Mouse (Mus musculus) urinary bladder, postnatal 25 days (tissue): ENCODE data around the gene Smyd1.
"Not testable (repeated sequence)": the region's sequence is repeated elsewhere in the genome, so short reads cannot be mapped to it uniquely, and the experiment has no call there.

ENCODE experiments used
- DNase-seq: peaks from one replicate; pipeline ENCODE4 v3.0.0; 2022; ENCODE audit warnings: low spot score

The Smyd1 gene

GRCm38 (mm10) chr6:71321826-71322283 is at the start of gene Smyd1:
Gene Smyd1, minus strand, starts transcription at chr6:71322233.
- DNase-seq, result no peak

GRCm38 (mm10) chr6:71371085-71371605 is 49.1 kb upstream of the Smyd1 start:
- DNase-seq, result no peak

- DNase-seq, result no peak
Measured at GRCm38 (mm10) chr6:71369416-71369815, 47.4 kb upstream of the Smyd1 start.

GRCm38 (mm10) chr6:71363995-71364394 is 42.0 kb upstream of the Smyd1 start:
- no peak for DNase-seq

GRCm38 (mm10) chr6:71361156-71361670 is 39.2 kb upstream of the Smyd1 start:
- no peak for DNase-seq

- no peak for DNase-seq
Measured at GRCm38 (mm10) chr6:71360751-71361150, 38.7 kb upstream of the Smyd1 start.

- no peak for DNase-seq
Measured at GRCm38 (mm10) chr6:71360221-71360620, 38.2 kb upstream of the Smyd1 start.

- no peak for DNase-seq
Measured at GRCm38 (mm10) chr6:71357493-71357892, 35.5 kb upstream of the Smyd1 start.

- no peak for DNase-seq
Measured at GRCm38 (mm10) chr6:71353722-71354121, 31.7 kb upstream of the Smyd1 start.

- no peak for DNase-seq
Measured at GRCm38 (mm10) chr6:71352866-71353427, 30.9 kb upstream of the Smyd1 start.

- no peak for DNase-seq
Measured at GRCm38 (mm10) chr6:71352201-71352600, 30.2 kb upstream of the Smyd1 start.

- DNase-seq, result no peak
Measured at GRCm38 (mm10) chr6:71351201-71351600, 29.2 kb upstream of the Smyd1 start.

GRCm38 (mm10) chr6:71348006-71348405 is 26.0 kb upstream of the Smyd1 start:
- DNase-seq, result no peak

- no peak for DNase-seq
Measured at GRCm38 (mm10) chr6:71341179-71341578, 19.1 kb upstream of the Smyd1 start.

GRCm38 (mm10) chr6:71339351-71339750 is 17.3 kb upstream of the Smyd1 start:
- no peak for DNase-seq

- DNase-seq, result no peak
Measured at GRCm38 (mm10) chr6:71338941-71339340, 16.9 kb upstream of the Smyd1 start.

GRCm38 (mm10) chr6:71337666-71338065 is 15.6 kb upstream of the Smyd1 start:
- DNase-seq, result no peak

- no peak for DNase-seq
Measured at GRCm38 (mm10) chr6:71333578-71334273, 11.7 kb upstream of the Smyd1 start.

GRCm38 (mm10) chr6:71333031-71333430 is 11.0 kb upstream of the Smyd1 start:
- DNase-seq, result no peak

GRCm38 (mm10) chr6:71332236-71332965 is 10.4 kb upstream of the Smyd1 start:
- DNase-seq, result no peak

- DNase-seq, result not testable (repeated sequence)
Measured at GRCm38 (mm10) chr6:71331491-71331890, 9.5 kb upstream of the Smyd1 start.

GRCm38 (mm10) chr6:71330486-71330885 is 8.5 kb upstream of the Smyd1 start:
- no peak for DNase-seq

- DNase-seq, result no peak
Measured at GRCm38 (mm10) chr6:71329881-71330280, 7.8 kb upstream of the Smyd1 start.
